14 mouse cellular contexts compared by ENCODE assay signal in genomic region chr11:54108894-54109293, GRCm38 (mm10). TPM values are rescaled to one million over a fixed set of nuclear protein-coding genes. Genes with fewer than 3 reads are reported as not detected.
A peak's percentile ranks its signal among the peaks of the same experiment; 100 is the strongest.
DNase-seq lines count a peak whose midpoint lies in the region; TF ChIP-seq lines count a peak whose summit lies in the region.
"Had no signal": no experiment of that assay in that cellular context is flagged by ENCODE, and none has a peak within 500 bp of the region (broad histone marks: within the 10 kb centered on the region; RNA-seq: fewer than 3 reads in every experiment).

No protein-coding gene starts in this region.

- intact Hi-C loops in heart, postnatal 25 days (cut with DNase I): no loop called here
- intact Hi-C loops in left cerebral cortex, postnatal 25 days (cut with DNase I): no loop called here
- intact Hi-C loops in left cerebral cortex, adult 2 months (cut with DNase I): no loop called here

- DNase-seq in gastrocnemius, postnatal 25 days: peak; percentile 28
- no peak for DNase-seq in gastrocnemius, adult 8-10 months (ENCODE audit: low spot score in 2 of 2)
- DNase-seq in urinary bladder, postnatal 10 days (ENCODE audit: low spot score): peak; percentile 8
- DNase-seq in urinary bladder, postnatal 25 days (ENCODE audit: low spot score): no peak
- peak; percentile 57 for DNase-seq in heart, postnatal 25 days (ENCODE audit: low spot score)
- DNase-seq in left cerebral cortex, postnatal 25 days (ENCODE audit: low spot score in 2 of 2): no peak
- no peak for DNase-seq in left cerebral cortex, adult 2 months (ENCODE audit: extremely low spot score in 1 of 2, low spot score in 2 of 2)
- DNase-seq in thymus, postnatal 14 days: no peak
- DNase-seq: cerebellum, postnatal 36 days; gastrocnemius, postnatal 14 days had no signal

- no peak overlapping the region for H3K4me3 ChIP-seq in left cerebral cortex, adult 2 months
- H3K4me3 ChIP-seq: erythroblast, embryonic 14.5 days had no signal

- TF ChIP-seq CTCF in left cerebral cortex, adult 2 months (IDR thresholded peaks at IDR 0.05): no peak

- no peak overlapping the region for H3K27ac ChIP-seq in left cerebral cortex, adult 2 months
- H3K27ac ChIP-seq: kidney, postnatal 0 days had no signal

RNA-seq across cellular contexts. Expression of gene P4ha2, which starts 9.0 kb away (rescaled TPM):
- total RNA-seq in gastrocnemius, postnatal 25 days (2021): 10 to 100 TPM; 25.6 to 32.3 TPM
- 10 to 100 TPM; 28.2 to 33.7 (median 31.2) TPM for total RNA-seq in gastrocnemius, adult 8-10 months (2022)
- 10 to 100 TPM; 56.6 to 61.7 TPM for total RNA-seq in heart, postnatal 25 days (2021)
- total RNA-seq in left cerebral cortex, postnatal 25 days (2021): 10 to 100 TPM; 17.5 to 22.2 TPM
- 10 to 100 TPM; 21.8 to 32.0 TPM for total RNA-seq in left cerebral cortex, adult 2 months (2021)
- total RNA-seq: monocyte, adult 5-6 weeks had no signal

RNA-seq across cellular contexts. Expression of gene Pdlim4, which starts 40.1 kb away (rescaled TPM):
- total RNA-seq in gastrocnemius, postnatal 25 days (2021): 1 to 10 TPM; 8.6 to 10.0 TPM
- total RNA-seq in gastrocnemius, adult 8-10 months (2022): 1 to 10 TPM; 3.2 to 5.4 (median 3.9) TPM
- total RNA-seq in heart, postnatal 25 days (2021): 10 to 100 TPM; 34.4 to 42.1 TPM
- total RNA-seq in left cerebral cortex, postnatal 25 days (2021): 10 to 100 TPM; 11.8 to 13.2 TPM
- total RNA-seq in left cerebral cortex, adult 2 months (2021): 10 to 100 TPM; 13.8 to 14.0 TPM
- total RNA-seq: megakaryocyte progenitor cell, adult 5-6 weeks had no signal

Comparison
In these comparisons a context has a peak if more than half of its experiments do, and no peak if none do; other contexts are left out.
1. DNase-seq: peak in gastrocnemius, postnatal 25 days (single experiment), urinary bladder, postnatal 10 days (single experiment) and heart, postnatal 25 days (single experiment); none in gastrocnemius, adult 8-10 months (0 of 2), urinary bladder, postnatal 25 days (single experiment), left cerebral cortex, postnatal 25 days (0 of 2), left cerebral cortex, adult 2 months (0 of 2) and thymus, postnatal 14 days (single experiment).